Mouse (Mus musculus): ENCODE results near the gene Tubb1.

DNA sequence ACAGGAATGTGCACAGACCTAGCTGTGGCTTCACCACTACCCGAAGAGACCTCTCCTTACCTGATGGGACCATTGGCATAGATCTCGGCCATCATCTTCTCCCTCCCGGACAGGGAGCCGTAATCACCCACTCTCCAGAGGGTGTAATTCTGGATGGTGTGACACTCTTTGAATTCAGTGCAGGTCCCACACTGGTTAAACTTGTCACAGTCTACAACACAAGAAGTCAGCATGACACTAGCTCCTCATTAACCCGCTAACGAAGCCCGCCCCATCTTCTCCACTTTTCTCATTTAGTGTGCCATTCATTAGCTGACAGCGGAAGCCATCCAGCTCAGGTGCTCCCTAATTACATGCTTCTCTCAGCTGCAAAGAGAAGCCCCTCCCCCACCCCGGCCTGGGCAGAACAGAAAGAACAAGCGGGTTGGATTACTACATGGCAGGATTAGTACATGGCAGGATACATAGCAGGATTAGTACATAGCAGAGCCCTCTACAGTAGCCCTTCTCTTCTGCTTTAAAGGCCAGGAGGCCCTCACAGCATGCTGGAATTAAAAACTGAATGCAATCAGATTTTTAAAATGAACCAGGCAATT lies 21.4 kb upstream of the Tubb1 start:
- no peak for TF ChIP-seq POLR2A (IDR thresholded peaks at IDR 0.05; ENCODE audit: insufficient read depth, low read depth, low read length)
- no peak for TF ChIP-seq CTCF (IDR thresholded peaks at IDR 0.05; ENCODE audit: insufficient read depth, low read depth, low read length)
